Mouse (Mus musculus) midbrain, embryonic 14.5 days (tissue): ENCODE measurements at regions not wholly inside any gene's neighbourhood (a gene's known extent, or its start where the extent isn't known, plus 50 kb on each side); places are given as distances from the start of the nearest gene placed in this dataset.
A peak's percentile ranks its signal among the peaks of the same experiment; 100 is the strongest.

Experiments used
- ATAC-seq: fragments of 200-750 bp; cut with Nextera tagmentation; 2 replicates; pipeline ENCODE4 v1.8.0; 2017; ENCODE audit warnings: moderate number of reproducible peaks, moderate library complexity; ENCODE audit not compliant: low FRiP score, low TSS enrichment
- DNase-seq: peaks from one replicate; pipeline ENCODE4 v3.0.0-alpha.2; 2015
- H3K27ac ChIP-seq: fragments of 300-500 bp; sonication (generic); replicated peaks from 2 replicates; pipeline ENCODE4 v1.5.1; 2014; ENCODE audit warnings: mild to moderate bottlenecking, low read depth, low read length, moderate library complexity
- H3K27me3 ChIP-seq: fragments of 300-500 bp; sonication (generic); 2 replicates; pipeline ENCODE4 v1.6.1; 2014; ENCODE audit warnings: low read length, control low read depth, mixed read lengths; ENCODE audit not compliant: control insufficient read depth, insufficient read depth
- H3K36me3 ChIP-seq: fragments of 300-500 bp; sonication (generic); 2 replicates; pipeline ENCODE4 v1.6.1; 2014; ENCODE audit warnings: low read length, control low read depth; ENCODE audit not compliant: control insufficient read depth, insufficient read depth
- H3K4me1 ChIP-seq: fragments of 300-500 bp; sonication (generic); 2 replicates; pipeline ENCODE4 v1.6.1; 2014; ENCODE audit warnings: mild to moderate bottlenecking, antibody characterized with exemption, low read length, control low read depth; ENCODE audit not compliant: control insufficient read depth, insufficient read depth
- H3K4me2 ChIP-seq: fragments of 300-500 bp; sonication (generic); 2 replicates; pipeline ENCODE4 v1.6.1; 2014; ENCODE audit warnings: mild to moderate bottlenecking, low read length, moderate library complexity
- H3K4me3 ChIP-seq: fragments of 300-500 bp; sonication (generic); replicated peaks from 2 replicates; pipeline ENCODE4 v1.5.1; 2014; ENCODE audit warnings: low read depth, low read length
- H3K9ac ChIP-seq: fragments of 300-500 bp; sonication (generic); replicated peaks from 2 replicates; pipeline ENCODE4 v1.6.1; 2014; ENCODE audit warnings: mild to moderate bottlenecking, low read length, moderate library complexity
- H3K9me3 ChIP-seq: fragments of 300-500 bp; sonication (generic); 2 replicates; pipeline ENCODE4 v1.6.1; 2016; ENCODE audit warnings: low read length, control low read depth, mixed read lengths; ENCODE audit not compliant: control insufficient read depth
- WGBS: fragments of 180-500 bp; shearing (Covaris S2); extraction: QIAGEN DNeasy Blood & Tissue Kit; methylation state at CpG from one replicate; pipeline ENCODE4 v1.1.7; 2014; 5-methylcytosine and 5-hydroxymethylcytosine counted together

DNA sequence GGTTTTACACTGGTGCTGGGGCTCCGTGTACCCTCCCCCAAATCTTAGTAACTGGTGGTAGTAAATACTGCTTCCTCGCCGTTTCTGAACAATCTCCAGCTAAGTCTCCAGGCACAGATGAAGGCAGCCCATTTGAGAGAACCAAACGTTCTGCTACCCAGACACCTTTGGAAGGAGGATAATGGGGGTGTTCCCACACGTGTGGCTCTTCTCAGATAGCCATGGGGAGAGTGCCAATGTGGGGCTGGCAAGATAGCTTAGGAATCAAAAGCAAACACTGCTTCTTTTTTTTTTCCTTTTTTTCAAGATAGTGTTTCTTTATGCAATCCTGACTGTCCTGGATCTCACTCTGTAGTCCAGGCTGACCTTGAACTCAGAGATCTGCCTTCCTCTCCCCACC lies 90.8 kb upstream of the Mrps10 start:
- Histone ChIP-seq H3K36me3 (no peaks in the 10 kb centered on the region), H3K4me2 (no peak overlapping the region), H3K4me3 (no peak overlapping the region), H3K9ac (no peak overlapping the region), H3K27me3 (no peaks in the 10 kb centered on the region), H3K4me1 (no peaks in the 10 kb centered on the region), H3K9me3 (no peaks in the 10 kb centered on the region), H3K27ac (no peak overlapping the region)
- DNase-seq (no peak), ATAC-seq (no peak)
- WGBS, result 89% methylated on average over 5 of the region's 5 CpGs

DNA sequence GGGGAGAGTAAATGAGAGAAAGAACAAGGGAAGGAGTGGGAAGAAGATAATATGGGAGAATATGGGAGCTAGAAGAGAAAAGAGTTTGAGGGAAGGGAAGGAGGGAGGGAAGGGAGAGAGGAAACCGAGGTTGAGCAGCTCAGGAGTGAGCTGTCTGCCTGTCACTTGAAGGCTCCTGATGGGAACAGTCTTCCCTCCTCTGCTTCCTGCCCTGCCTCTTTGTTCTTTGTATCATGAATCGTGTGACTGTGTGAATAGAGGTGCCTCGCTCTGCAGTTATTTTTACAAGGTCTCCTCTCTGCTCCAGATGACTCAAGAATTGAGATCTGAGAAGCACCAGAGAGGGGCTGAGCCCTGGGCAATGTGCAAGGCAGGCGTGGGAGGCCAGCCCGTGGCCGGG lies 92.0 kb upstream of the Mrps10 start:
- H3K4me3 ChIP-seq, result no peak overlapping the region
- H3K9ac ChIP-seq, result no peak overlapping the region
- no peaks in the 10 kb centered on the region for H3K9me3 ChIP-seq
- H3K36me3 ChIP-seq, result no peaks in the 10 kb centered on the region
- no peaks in the 10 kb centered on the region for H3K27me3 ChIP-seq
- no peak overlapping the region for H3K4me2 ChIP-seq
- H3K4me1 ChIP-seq, result no peaks in the 10 kb centered on the region
- ATAC-seq (no peak), DNase-seq (no peak)
- 0 out of 2 replicates have a peak overlapping the region, but pooled peaks have one; percentile 26 for H3K27ac ChIP-seq
- 76% methylated on average over 6 of the region's 6 CpGs for WGBS

- no peak overlapping the region for H3K9ac ChIP-seq
- ATAC-seq (no peak), DNase-seq (peak; percentile 23)
- no peaks in the 10 kb centered on the region for H3K36me3 ChIP-seq
- 69% methylated on average over 19 of the region's 19 CpGs for WGBS
- no peaks in the 10 kb centered on the region for H3K4me1 ChIP-seq
- no peak overlapping the region for H3K27ac ChIP-seq
- H3K9me3 ChIP-seq, result no peaks in the 10 kb centered on the region
- no peak overlapping the region for H3K4me2 ChIP-seq
- H3K27me3 ChIP-seq, result no peaks in the 10 kb centered on the region
- no peak overlapping the region for H3K4me3 ChIP-seq
Observed at GRCm38 (mm10) chr17:47275796-47276311, 92.8 kb upstream of the Mrps10 start.

DNA sequence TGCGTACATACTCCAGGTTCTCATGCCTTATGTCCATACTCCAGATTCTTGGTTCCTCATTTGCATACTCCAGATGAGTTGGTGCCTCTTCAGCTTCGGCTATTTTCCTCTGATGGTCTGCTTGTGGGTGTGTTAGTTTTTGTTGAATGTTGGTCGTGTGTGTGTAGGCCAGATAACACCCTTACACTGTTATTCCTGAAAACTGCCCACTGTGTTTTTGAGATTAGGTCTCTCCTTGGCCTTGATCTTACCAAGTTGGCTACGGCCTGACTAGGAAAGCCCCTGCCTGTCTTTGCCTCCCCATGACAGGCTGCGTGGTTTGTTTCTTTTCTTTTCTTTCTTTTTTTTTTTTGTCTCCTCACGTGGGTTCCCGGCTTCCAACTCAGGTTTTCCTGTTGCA lies 95.4 kb upstream of the Mrps10 start:
- H3K36me3 ChIP-seq, result no peaks in the 10 kb centered on the region
- ATAC-seq (no peak), DNase-seq (no peak)
- no peak overlapping the region for H3K4me3 ChIP-seq
- no peak overlapping the region for H3K27ac ChIP-seq
- 91% methylated on average over 7 of the region's 7 CpGs for WGBS
- no peaks in the 10 kb centered on the region for H3K27me3 ChIP-seq
- no peak overlapping the region for H3K4me2 ChIP-seq
- no peak overlapping the region for H3K9ac ChIP-seq
- no peaks in the 10 kb centered on the region for H3K9me3 ChIP-seq
- H3K4me1 ChIP-seq, result no peaks in the 10 kb centered on the region

- no peaks in the 10 kb centered on the region for H3K4me1 ChIP-seq
- no peak overlapping the region for H3K4me2 ChIP-seq
- no peaks in the 10 kb centered on the region for H3K9me3 ChIP-seq
- no peak overlapping the region for H3K27ac ChIP-seq
- no peaks in the 10 kb centered on the region for H3K27me3 ChIP-seq
- DNase-seq, result no peak
- H3K4me3 ChIP-seq, result no peak overlapping the region
- ATAC-seq, result no peak
- H3K36me3 ChIP-seq, result no peaks in the 10 kb centered on the region
- 94% methylated on average over 7 of the region's 7 CpGs for WGBS
- no peak overlapping the region for H3K9ac ChIP-seq
Observed at GRCm38 (mm10) chr17:47271979-47272677, 96.6 kb upstream of the Mrps10 start.

DNA sequence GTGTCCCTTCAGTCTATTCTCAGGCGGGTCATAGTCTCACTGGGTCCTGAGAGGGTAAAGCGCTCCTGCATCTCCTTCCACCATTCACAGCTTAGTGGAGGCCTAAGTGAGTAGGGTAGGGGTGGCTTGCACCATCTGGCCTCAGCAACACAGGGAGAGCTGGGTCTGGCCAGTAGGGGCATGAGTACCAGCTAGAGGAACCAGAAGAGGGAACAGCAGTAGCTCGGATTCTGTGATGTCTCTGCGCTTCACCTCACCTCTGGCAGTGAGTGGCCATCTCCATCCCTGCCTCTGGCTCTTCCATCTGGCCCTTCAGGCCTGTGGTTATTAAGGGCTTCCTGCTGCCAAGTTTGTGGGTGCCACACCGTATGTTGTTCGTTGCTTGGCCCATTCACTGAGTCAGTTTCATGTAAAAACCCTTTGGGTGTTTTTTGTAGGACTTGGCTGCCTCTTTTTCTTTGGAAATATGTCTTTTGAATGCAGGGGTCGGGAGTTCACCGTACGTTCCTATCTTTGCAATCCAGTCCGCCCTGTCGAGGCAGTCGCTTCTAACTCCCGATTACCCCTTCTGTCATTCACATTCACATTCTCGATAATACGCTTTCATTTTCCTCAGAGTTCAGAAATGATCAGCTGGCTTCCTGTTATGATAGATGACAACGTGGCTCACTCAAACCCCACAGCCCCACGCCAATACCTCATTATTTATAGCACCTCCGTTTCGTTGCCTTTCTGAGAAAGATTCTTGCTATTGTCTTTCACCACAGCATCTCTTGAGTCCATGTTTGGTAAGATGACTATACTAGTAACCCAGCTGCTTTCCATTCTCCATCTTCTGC lies 99.4 kb upstream of the Mrps10 start:
- no peaks in the 10 kb centered on the region for H3K4me1 ChIP-seq
- no peak overlapping the region for H3K9ac ChIP-seq
- DNase-seq (no peak), ATAC-seq (no peak)
- H3K9me3 ChIP-seq, result no peaks in the 10 kb centered on the region
- no peak overlapping the region for H3K4me3 ChIP-seq
- H3K4me2 ChIP-seq, result no peak overlapping the region
- H3K27me3 ChIP-seq, result no peaks in the 10 kb centered on the region
- no peaks in the 10 kb centered on the region for H3K36me3 ChIP-seq
- WGBS, result 90% methylated on average over 19 of the region's 19 CpGs
- H3K27ac ChIP-seq, result no peak overlapping the region; the same call in 1 of the 2 replicates

DNA sequence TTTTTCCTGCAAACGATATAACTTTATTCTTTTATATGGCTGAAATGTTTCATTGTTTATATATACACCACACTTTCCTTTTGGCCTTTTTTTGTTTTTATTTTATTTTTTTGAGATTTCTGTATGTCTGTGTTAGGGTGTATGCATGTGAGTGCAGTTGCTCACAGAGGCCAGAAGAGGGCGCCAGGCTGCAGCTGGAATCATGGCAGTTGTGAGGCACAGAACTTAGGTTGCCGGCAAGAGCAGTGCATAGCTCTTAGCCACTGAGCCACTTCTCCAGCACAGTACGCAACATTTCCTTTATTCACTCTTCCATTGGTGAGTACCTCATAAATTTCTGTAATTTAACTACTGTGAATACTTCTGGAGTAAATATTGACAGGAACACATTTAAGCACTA lies 100.8 kb upstream of the Mrps10 start:
- ATAC-seq, result no peak
- H3K4me2 ChIP-seq, result no peak overlapping the region
- WGBS, result 93% methylated on average over 4 of the region's 4 CpGs
- H3K9me3 ChIP-seq, result no peaks in the 10 kb centered on the region
- no peak for DNase-seq
- H3K36me3 ChIP-seq, result no peaks in the 10 kb centered on the region
- H3K4me1 ChIP-seq, result no peaks in the 10 kb centered on the region
- no peak overlapping the region for H3K27ac ChIP-seq
- no peaks in the 10 kb centered on the region for H3K27me3 ChIP-seq
- H3K4me3 ChIP-seq, result no peak overlapping the region
- H3K9ac ChIP-seq, result no peak overlapping the region

GRCm38 (mm10) chr17:47267076-47267475 lies 101.6 kb upstream of the Mrps10 start:
- Histone ChIP-seq H3K27me3 (no peaks in the 10 kb centered on the region), H3K9me3 (no peaks in the 10 kb centered on the region), H3K9ac (no peak overlapping the region), H3K27ac (no peak overlapping the region), H3K36me3 (no peaks in the 10 kb centered on the region), H3K4me1 (no peaks in the 10 kb centered on the region), H3K4me3 (no peak overlapping the region), H3K4me2 (no peak overlapping the region)
- ATAC-seq (no peak), DNase-seq (no peak)
- 97% methylated on average over 13 of the region's 13 CpGs for WGBS

- no peaks in the 10 kb centered on the region for H3K36me3 ChIP-seq
- no peaks in the 10 kb centered on the region for H3K9me3 ChIP-seq
- H3K4me3 ChIP-seq, result no peak overlapping the region
- DNase-seq (no peak), ATAC-seq (no peak)
- H3K27ac ChIP-seq, result no peak overlapping the region
- 96% methylated on average over 7 of the region's 7 CpGs for WGBS
- no peak overlapping the region for H3K4me2 ChIP-seq
- H3K27me3 ChIP-seq, result no peaks in the 10 kb centered on the region
- no peaks in the 10 kb centered on the region for H3K4me1 ChIP-seq
- no peak overlapping the region for H3K9ac ChIP-seq
Observed at GRCm38 (mm10) chr17:47266335-47266734, 102.4 kb upstream of the Mrps10 start.
